Mouse (Mus musculus) gastrocnemius, postnatal 25 days (tissue): ENCODE data around the gene Gpr87. TPM values are rescaled to one million over a fixed set of nuclear protein-coding genes. Genes with fewer than 3 reads are reported as not detected.

Experiments
- DNase-seq: peaks from one replicate; pipeline ENCODE4 v3.0.0; 2022
- total RNA-seq, 2 experiments: library from RNA; stranded (reverse); gene quantifications; 1 replicate in 1 of 2; 2 replicates in 1 of 2; pipeline ENCODE4 v1.2.3; 2021

Gpr87 gene
- total RNA-seq, 2 experiments from 2014 or later = not detected

- no peak for DNase-seq
These were observed 55.9 kb downstream of the Gpr87 start for GRCm38 (mm10) chr3:59138946-59139468.

- DNase-seq = no peak
These were observed 58.8 kb downstream of the Gpr87 start for GRCm38 (mm10) chr3:59135911-59136653.

- no peak for DNase-seq
These were observed 61.7 kb downstream of the Gpr87 start for GRCm38 (mm10) chr3:59133189-59133588.

- DNase-seq = no peak
These were observed 62.9 kb downstream of the Gpr87 start for GRCm38 (mm10) chr3:59131966-59132365.

- no peak for DNase-seq
These were observed 63.8 kb downstream of the Gpr87 start for GRCm38 (mm10) chr3:59131081-59131480.

GRCm38 (mm10) chr3:59130431-59130830 is 64.5 kb downstream of the Gpr87 start:
- no peak for DNase-seq

GRCm38 (mm10) chr3:59129547-59129946 is 65.4 kb downstream of the Gpr87 start:
- no peak for DNase-seq

Other genes starting within 250 kb of the Gpr87 start
- under 1 TPM; 0.46 to 0.77 TPM for gene Med12l, start 189.3 kb downstream of the Gpr87 start, total RNA-seq
- not detected for gene Gpr171, start 93.3 kb downstream of the Gpr87 start, total RNA-seq
- 1 to 10 TPM; 1.3 to 2.1 TPM for gene P2ry14, start 41.5 kb downstream of the Gpr87 start, total RNA-seq
- under 1 TPM; 0.13 to 0.41 TPM for gene P2ry13, start 15.8 kb upstream of the Gpr87 start, total RNA-seq
- gene P2ry12, start 67.8 kb upstream of the Gpr87 start, total RNA-seq = 1 to 10 TPM in 1 of 2 experiments, under 1 TPM in 1; 0.84 to 1.4 TPM
- gene Igsf10, start 149.3 kb upstream of the Gpr87 start, total RNA-seq = 1 to 10 TPM; 3.9 to 5.4 TPM